Mouse (Mus musculus): ENCODE measurements around the gene Nav2. TPM values are rescaled to one million over a fixed set of nuclear protein-coding genes. Genes with fewer than 3 reads are reported as not detected.

The Nav2 gene
- total RNA-seq, 2 experiments from 2014 or later: 6.1 to 7.5 TPM

DNA sequence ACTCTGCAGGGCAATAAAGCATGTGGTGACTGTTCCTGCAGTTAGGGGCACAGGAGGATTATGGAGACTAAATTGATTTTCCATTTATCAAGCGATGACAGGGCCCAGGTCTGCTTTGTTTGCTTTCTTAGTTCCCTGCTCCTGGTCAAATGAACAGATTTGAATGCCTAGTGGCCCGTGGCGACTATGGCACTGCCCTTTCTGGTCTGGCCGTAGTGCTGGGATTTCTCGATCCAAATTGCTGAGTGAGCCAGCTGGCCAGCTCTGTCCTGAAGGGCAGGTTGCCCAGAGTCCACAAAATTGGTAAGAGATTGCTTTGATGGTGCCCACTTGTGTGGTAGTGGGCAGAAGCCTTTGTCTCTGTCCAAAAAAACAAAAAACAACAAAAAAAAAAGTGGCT is 21.9 kb downstream of the Nav2 start:
- no peak for DNase-seq (ENCODE audit: low spot score in 2 of 2)

DNA sequence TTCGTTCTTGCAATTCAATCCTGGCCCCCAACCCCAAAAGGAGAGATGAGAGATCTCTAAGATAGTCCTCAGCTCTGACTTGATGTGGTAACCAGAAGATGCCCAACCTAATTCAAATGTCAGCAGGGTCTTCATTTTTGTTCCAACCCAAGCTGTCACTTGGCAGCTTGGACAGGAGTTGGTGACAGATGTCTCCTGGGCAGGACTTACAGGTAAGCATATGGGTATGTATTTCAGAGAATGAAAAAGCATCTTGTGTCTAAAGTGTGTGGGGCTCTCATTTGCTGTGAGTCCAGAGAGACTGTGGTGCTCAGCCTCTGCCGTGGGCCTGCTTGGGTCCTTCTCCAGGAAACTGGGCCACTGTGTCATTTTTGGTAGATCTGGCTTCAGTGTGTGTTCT is 23.6 kb downstream of the Nav2 start:
- DNase-seq (ENCODE audit: low spot score in 2 of 2): no peak

DNA sequence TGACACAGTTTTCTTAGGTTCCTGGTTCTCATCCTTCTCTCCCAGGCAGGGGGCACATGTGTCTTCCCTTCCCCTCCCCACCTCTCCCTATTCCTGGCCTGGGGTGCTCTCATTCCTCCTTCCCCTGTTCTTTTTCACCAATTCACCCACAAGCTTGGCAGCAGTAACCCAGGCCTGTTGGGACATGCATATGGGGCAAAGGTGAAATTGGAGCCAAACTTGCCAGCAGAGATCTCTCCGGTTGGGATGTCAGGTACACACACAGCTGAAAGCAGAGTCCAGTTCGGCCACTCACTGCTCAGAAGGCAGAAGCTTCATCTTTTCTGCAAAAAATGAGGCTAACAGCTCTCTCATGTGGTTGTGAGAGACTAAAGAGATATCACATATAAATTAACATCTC is 26.3 kb downstream of the Nav2 start:
- no peak for DNase-seq (ENCODE audit: low spot score in 2 of 2)

DNA sequence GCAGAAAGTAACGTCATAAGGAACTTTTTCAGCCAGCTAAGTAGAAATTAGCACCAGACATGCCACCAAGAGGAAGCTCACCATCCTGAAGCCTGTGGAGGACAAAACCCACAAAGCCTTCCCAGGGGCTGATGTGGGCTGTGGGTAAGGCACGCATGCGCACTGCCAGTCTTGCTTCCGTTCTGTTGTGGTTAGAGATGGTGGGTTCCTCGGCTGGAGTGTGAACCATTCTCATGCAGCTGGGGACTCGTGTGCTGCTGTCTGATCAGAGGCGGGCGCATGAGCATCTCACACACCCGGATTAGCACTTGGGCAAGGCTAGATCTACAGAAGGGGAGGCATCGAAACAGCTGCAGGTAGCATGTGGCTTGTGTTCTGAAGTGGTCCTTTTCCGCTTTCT is 29.0 kb downstream of the Nav2 start:
- DNase-seq (ENCODE audit: low spot score in 2 of 2): no peak

DNA sequence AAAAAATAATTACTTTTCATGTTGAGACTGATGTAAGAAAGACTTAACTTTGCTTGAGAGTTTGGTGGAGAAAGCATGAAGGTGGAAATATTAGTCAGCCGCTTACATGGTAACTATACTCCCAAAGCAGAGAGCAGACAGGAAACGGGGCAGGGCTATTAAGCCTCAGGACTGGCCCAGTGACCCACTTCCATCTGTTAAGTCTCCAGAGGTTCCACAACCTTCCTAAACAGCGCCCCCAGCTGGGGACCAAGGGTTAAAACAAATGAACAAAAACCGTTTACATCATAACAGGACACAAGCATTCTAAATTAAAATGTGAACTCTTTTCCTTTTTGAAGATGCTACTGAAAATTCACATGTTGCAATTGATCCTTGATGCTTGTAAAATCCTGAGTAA is 29.7 kb downstream of the Nav2 start:
- peak in 1 of 2 experiments; percentile 34 for DNase-seq (ENCODE audit: low spot score in 2 of 2)

DNA sequence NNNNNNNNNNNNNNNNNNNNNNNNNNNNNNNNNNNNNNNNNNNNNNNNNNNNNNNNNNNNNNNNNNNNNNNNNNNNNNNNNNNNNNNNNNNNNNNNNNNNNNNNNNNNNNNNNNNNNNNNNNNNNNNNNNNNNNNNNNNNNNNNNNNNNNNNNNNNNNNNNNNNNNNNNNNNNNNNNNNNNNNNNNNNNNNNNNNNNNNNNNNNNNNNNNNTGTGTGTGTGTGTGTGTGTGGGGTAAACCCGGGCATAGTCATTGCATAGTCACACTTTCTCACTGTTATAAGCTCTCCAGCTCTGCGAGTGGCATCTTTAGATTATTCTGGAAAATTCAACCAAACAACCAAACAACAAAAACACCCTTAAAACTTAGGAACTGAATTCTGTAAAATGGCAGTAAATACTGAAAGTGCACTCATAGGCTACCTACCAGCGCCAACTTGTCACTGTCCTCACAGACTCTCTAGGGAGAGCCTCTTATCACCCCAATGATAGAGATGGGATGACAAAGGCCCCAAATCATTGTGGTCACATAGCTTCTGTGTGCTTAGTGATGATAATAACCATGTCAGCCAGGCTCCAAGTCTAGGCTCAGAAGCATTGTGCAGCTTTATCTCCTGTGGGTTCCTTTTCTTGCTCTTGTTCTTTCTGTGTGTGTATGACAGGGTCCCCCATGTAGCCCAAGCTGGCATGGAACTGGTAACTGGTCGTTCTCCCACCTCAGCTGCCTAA is 40.0 kb downstream of the Nav2 start:
- no peak for DNase-seq (ENCODE audit: low spot score in 2 of 2)

DNA sequence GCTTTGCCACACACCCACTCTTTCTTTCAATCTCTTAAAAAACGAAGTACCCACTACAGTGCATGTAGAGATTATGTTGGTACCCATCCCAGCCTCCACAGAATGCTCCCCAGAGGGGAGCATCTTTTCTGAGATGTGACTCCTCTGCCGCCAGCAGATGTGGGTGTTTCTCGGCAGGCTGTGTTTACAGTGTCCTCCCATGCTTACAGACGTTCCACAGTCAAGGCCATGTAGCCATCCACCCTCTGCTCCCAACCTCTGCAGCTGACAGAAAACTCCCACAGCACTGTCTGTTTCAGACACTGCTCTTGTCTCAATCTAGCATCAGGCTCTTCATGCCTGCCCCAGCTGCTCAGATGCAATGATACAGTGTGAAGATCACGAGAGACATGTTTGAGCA is 46.0 kb downstream of the Nav2 start:
- DNase-seq (ENCODE audit: low spot score in 2 of 2): no peak

DNA sequence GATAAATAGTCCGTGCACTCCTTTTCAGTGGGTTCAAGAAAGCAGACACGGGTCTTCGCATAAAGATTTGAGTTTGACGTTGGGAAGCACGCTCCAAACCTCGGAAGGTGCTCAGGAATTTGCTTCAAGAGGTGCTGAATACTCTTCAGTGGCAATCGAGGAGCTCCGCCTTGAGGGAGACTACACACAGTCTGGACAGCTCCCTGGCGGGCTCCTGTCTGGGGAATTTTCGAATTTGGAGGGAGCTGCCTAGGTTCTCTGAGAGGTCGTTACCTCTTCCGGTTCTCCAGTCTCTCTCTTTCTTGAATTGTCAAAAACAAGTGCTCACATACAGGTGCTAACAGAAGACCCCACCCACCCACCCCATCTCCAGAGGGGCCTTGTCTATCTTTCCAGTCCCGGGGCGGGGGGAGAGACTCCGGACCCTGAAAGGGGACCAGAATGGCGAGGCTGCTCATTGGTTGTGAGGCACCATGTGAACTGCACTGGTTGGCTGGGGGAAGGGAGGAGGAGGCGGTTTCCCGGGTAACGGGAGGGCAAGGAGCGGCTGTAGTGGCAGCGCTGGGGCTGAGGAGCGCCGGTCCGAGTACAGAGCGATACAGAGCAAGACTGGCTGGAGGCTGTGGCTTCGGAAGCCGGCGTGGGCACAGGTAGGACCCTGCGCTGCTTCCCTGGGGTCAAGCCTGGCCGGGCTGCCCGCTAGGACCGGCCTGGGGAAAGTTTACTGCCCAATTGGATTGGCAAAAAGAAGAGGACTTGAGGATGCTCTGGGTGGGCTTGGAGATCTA is 50.2 kb downstream of the Nav2 start:
- peak; percentile 18 to 27 for DNase-seq (ENCODE audit: low spot score in 2 of 2)

DNA sequence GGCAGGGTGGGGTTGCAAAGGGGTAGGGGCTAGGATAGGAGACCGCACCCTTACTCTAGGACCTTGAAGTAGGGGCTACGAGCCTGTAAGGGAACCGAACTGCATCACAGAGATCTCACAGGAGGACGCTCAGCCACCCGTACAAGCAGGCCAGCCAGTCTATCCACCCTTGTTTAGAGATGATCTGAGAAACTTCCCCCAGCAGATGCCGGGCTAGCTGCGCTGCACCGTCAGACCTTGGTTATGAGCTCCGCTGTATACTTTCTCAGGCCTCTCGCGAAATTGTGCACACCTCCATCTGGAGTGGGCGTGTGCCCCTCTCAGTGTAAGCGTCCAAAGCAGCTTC is 50.8 kb downstream of the Nav2 start:
- DNase-seq (ENCODE audit: low spot score in 2 of 2): no peak

DNA sequence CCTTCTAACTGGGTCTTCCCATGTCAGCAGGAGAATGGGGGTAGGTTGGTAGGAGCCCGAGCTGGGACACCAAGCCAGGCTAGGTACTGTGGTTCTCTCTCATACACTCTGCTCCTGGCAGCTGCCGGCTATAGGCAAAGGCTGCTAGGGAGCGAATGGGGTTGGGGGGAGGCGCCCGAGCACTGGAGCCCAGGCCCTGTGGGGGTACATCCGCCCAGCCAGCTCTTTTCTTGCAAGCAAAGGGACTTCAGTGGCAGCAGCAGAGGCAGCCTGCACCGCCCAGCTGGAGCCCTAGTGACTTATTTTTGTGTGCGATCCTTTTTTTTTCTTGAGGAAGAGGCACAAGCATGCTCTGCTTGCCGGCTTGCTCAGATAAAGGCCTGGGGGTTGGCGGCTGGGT is 51.6 kb downstream of the Nav2 start:
- DNase-seq (ENCODE audit: low spot score in 2 of 2): no peak

DNA sequence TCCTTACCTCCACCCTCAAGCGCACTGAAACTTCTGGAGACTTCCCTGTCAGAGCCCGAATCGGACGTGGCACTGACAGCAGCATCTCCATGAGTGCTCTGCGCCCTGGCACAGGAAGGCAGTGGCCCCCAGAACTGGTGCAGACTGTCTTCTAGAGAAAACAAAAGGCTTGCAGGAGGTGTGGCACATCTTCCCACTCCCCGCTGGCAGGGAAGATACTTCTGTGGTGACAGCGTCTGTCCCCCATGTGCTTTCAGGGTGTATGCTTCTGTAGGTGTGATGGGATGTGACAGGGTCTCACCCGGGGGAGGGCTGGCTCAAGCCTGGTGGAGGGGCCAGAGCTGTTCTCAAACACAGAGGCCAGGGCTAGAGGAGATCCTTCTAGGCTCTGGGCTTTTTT is 53.0 kb downstream of the Nav2 start:
- DNase-seq (ENCODE audit: low spot score in 2 of 2): no peak

DNA sequence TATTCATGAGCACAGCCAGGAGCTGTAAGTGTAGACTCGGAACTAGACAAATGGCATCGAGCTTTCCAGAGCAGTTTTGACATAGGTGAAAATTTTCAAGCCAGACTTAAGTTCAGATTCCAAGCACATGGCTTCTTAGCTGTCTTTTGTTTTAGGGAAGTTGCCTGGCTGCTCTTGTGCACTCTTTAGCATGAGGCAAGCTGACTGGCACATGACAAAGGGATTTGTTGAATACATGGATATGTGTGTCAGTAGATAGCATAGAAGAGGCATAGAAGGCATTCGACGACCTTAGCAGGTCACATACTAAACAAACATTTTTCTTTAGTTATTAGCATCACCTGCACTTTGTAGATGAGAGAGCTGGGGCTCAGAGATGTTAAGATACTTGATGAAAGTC is 53.4 kb downstream of the Nav2 start:
- DNase-seq (ENCODE audit: low spot score in 2 of 2): no peak

DNA sequence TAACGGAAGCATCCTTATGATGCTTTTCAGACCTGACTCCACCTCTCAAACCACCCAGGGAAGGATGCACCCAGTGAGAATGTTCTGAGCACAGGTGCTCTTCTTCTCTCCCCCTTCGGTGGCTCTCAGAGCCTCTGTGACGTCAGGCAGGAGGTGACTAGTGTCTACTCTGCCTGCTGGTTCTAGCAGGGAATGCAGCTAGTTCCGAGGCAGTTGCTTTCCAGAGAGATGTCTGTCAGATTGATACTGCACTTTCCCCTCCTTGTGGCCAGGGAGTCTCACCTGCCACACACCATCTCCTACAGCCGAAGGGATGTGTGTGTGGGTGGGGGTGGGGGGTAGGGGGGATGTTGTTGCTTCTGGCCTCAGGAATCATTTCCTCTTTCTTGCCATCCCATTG is 54.6 kb downstream of the Nav2 start:
- DNase-seq (ENCODE audit: low spot score in 2 of 2): no peak

DNA sequence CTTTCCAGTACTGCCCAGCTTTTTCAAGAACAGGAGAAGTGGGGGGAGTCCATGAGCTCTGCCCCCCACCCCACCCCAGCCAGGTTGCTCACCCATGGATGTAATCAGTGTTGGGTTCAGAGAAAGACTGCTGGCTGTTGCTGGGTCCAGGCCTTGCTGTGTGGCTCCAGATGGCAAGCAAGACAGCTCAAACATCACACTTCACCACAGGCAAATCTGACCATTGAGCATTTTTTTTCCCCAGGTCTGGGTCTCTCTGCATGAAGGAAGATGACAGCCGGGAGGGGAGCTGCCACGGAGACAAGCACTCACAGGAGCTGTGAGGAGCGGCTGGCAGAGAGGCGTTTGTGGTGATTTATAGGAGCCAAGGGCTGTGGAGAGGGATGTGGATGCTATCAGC is 55.0 kb downstream of the Nav2 start:
- no peak for DNase-seq (ENCODE audit: low spot score in 2 of 2)

DNA sequence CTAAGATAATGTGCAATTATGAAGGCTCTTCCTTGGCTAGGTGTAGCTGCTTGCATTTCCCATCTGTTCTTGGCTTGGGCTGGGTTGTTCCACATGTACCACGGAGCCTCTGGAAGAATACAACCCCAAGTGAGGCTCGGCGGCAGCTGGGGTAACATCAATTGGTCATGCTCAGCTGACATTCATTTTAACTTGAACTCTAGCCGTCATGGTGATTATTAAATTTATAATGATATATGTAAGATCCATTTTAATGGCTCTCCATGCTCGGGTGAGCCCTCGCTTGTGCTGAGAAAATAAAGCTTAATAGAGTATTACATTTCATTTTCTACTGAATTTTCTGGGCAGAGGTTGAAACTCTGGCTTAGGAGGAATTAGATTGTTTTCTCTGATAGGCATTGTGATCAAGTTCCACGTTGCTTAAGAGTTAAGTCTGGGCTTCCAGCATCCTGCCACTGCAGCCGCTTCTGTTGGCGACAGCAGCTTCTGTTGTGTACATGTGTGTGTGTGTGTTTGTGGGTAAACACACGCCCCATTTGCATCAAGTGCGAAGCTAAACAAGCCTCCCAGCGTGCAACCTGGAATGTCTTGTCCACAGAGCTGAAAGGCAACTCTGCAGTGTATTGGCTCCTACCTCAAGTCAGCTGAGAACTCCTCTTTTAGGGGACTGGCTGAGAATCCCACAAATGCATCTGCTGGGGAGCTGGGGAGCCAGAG is 57.4 kb downstream of the Nav2 start:
- DNase-seq (ENCODE audit: low spot score in 2 of 2): no peak

DNA sequence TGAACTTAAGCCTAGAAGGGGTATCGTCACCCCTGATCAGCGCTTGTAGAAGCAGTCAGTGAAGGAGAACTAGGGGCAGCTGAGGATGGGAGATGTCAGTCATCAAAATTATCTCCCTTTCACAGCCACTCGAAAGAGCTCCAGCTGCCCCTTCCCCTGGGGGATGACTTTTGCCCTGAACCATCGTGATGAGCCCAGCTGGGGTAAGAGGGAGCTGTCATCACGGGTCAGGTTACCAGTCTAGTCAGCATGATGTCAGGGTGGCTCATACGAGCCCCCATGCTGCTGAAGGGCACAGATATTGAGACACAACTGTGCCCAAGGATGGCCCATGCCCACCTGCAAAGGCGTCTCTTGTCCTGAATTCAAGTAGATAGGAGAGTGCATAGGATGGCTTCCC is 72.5 kb downstream of the Nav2 start:
- no peak for DNase-seq (ENCODE audit: low spot score in 2 of 2)

DNA sequence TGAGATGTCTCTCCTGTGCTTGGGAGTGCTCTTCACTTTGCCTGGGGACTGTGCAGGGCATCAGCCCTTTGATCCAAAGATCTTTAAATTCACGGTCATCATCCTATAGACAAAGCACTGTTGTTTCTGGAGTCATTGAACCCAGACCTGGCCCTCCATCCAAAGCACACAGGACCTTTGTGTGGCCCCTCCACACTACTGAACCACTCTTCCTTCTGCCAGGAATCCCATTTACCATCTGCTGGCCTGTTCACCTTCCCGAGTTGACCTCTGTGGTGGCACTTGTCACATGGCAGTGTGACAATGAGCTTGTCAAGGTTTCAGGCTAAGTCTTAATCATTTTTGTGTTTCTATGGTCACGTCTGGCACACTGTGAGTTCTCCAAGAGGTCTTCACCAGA is 73.3 kb downstream of the Nav2 start:
- DNase-seq (ENCODE audit: low spot score in 2 of 2): no peak

DNA sequence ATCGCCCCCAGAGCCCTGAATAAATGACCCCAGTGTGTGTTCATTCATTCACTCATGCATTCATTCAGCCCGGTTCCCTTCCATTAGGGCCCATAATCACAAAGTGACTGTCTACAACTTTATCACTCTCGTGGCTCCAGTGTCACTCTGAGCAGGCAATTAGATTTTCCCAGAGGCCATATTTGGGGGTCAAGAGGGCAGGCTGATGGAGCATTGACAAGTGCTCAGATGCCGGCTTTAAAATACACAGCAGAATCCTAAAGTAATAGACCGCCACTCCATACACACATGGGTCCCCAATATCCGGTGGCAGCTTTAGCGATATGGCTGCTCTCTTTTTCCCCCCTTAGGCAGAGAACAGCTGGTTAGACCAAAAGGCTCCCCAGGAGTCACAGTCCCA is 74.1 kb downstream of the Nav2 start:
- no peak for DNase-seq (ENCODE audit: low spot score in 2 of 2)

DNA sequence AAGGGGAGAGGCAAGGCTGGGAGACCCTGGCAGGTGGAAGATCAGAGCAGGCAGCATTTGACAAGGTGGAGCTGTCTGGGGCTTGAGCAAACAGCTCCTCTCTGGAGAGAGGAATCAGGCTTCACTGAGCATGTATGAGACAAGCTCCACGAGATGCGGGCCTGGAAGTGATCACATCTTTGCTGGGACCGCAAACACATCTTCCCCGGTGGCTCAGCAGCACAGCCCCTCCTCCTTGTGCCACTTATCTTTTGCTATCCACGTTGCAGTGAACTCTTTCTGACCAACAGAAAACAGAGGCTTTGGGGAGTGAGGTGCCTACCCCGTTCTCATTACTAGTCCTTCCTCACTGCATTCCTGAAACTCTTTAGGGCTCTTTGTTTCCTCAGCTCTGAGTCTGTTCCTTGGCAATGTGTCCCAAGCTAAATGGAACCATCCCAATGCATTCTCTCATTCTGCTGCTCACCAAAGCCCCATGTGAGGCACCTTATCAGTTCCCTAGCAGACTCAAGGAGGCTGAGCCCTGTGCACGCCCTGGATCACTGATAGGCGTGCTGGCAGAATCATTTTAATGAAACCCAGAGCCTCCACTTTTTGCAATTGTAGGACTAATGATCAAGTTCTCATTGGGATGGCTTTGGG is 83.5 kb downstream of the Nav2 start:
- DNase-seq (ENCODE audit: low spot score in 2 of 2): no peak

DNA sequence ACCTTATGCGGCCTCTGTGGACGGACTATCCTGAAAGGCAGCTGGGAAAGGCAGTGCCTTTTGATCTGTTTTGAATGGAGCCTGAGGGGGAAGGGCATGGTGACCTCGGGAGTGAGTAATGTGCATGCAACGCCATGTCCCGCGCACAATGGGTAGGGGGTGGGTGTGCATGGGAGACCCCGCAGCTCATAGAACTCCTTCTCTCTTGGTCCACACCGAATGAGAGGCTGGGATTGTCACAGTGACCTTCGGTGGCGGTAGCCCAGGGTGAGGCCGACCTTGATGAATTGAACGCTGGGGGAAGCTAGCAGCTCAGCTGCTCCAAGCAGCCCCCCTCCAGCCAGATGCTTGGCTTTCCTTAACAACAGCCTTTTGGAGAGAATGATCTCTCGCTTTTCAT is 86.7 kb downstream of the Nav2 start:
- DNase-seq (ENCODE audit: low spot score in 2 of 2): peak in 1 of 2 experiments; percentile 9

DNA sequence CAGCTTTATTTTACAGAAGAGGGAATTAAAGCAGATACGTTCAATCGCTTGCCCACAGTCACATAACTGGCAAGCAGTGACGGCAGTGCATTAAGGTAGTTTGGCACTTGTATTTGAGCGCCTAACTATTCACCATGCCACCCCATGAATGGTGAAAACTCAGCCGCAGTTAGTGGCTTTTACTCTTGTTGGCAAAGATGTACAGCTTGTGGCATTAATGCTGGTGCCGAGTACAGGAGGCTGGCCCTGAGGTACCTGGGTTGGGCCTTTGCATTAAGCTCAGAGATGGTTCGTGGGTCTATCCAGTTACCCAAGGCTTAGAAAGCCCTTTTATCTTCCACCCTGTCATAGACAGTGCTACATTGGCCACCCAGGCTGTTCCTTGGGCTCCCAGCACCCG is 87.2 kb downstream of the Nav2 start:
- no peak for DNase-seq (ENCODE audit: low spot score in 2 of 2)

DNA sequence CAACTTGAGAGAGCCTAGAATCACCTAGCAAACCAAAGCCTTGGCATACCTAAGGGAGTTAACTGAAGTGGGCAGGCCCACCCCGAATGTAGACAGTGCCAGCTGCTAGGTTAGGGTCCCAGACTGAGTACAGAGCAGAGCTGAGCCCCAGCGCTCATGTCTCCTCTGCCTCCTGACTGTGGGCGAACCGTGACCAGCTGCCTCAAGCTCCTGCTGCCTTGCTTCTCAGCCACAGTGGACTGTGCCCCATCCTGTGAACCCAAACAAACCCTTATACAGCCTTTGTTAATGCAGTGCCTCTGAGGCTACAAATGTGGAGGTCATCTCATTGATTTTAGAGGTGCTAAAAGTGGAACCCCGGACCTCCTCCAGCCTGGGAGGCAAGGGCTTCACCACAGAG is 88.3 kb downstream of the Nav2 start:
- DNase-seq (ENCODE audit: low spot score in 2 of 2): no peak

Measured in adrenal gland, adult 18-20 months (tissue).